Mouse (Mus musculus): ENCODE measurements around the gene Cog5.

The Cog5 gene

DNA sequence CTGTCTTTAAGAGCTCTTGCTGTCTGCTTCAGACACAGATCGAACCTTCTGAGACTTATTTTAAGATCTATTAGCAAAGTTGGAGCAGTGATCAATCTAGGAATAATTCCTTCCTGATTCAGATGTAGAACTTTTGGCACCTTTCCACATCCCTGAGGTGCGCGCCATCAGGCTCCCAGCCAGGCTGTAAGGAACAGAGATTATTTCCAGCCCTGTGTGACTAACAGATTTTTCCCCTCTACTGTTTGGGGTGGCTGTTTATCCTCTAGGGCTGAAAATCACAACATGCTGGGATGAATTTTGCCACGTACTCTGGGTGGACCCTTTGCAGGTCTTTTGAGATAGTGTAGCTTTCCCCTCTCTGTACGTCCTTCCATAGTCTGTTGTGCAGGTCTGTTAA lies 170.2 kb downstream of the Cog5 start:
- no peak for DNase-seq (ENCODE audit: low spot score)

DNA sequence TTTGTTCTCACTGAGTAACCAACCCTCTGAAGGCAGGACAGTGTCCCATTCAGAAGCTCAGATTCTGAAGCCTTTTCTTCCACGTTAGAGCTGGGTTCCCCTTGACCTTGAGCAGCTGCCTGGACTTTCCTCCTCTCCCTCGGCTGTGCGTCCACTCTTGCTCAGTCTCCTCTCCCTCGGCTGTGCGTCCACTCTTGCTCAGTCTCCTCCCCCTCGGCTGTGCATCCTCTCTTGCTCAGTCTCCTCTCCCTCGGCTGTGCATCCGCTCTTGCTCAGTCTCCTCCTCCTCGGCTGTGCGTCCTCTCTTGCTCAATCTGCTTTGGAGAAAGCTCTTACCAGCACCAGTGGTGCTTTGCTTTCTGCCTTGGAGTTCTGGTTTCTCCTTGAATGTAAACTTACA lies 171.2 kb downstream of the Cog5 start:
- DNase-seq (ENCODE audit: low spot score) = no peak

DNA sequence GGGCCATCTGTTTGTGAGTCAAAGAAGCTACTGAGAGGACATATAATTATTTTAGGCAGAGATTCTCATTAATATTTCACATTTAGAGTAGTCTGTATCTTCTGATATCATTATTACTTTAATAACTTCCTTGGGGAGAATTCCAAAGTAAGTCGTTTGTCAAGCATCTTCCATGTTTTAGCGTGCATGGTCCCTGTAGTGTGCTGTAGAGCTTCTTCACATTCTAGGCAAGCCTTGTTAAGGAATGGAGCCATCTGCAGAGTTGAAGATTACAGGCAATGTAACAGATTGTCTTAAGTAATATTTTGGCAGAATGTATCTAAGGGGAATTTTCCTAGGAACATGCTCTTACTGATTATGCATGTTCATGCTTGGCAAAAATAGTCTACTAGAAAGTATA lies 171.8 kb downstream of the Cog5 start:
- DNase-seq (ENCODE audit: low spot score) = no peak

DNA sequence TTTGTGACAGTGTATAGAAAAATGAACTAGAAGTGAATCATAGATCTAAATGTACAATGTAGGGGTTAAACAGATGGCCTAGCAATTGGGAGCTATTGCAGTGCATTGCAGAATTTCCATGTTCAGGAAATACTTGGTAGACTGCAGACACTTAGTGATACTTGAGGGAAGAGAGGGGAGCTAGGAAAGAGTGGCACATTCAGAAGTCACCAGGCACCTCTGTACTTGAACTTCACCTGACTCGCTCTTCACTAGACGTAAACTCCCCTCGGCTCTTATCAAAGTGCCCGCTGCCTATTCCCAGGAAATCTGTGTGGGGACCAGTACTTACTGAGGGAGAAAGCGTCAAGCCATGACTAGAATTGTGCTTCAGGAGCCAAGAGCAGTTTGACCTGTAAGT lies 180.8 kb downstream of the Cog5 start:
- DNase-seq (ENCODE audit: low spot score) = no peak

DNA sequence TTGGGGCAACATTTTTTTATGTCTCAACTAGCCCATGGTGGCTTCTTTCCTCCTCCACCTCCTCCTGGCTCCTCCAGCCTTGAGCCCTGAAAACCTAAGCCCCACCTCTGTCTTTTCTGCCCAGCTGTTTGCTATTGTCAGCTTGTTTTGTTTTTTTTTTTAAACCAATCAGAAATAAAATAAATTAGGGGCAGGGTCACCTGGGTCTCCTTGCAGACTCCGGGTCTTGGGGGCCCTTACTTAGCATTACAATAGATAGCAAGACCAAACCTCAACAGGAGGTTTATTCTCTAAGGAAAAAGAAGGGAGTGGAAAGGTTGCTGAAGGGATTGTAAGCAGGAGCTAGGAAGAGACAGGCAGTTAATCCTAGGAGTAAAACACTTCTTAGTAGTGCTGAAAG lies 181.5 kb downstream of the Cog5 start:
- DNase-seq (ENCODE audit: low spot score) = no peak

DNA sequence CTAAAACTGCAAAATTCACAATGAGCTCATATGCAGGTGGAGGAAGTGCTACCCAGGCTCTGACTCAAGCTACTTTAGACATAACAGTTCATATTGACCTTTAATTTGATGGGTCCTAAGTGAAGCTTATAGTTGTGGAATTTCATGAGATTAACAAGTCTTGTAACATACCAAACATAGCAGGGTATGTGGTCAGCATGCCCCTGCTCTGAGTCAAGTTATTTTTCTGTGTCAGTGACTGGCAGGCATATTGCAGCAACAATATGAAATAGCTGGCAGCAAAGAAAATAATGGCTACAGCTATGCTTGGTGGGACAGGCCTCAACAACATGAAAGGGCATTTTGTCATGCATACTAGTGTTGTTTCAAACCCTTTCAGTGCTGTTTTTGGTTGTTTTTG lies 183.9 kb downstream of the Cog5 start:
- DNase-seq (ENCODE audit: low spot score) = no peak

DNA sequence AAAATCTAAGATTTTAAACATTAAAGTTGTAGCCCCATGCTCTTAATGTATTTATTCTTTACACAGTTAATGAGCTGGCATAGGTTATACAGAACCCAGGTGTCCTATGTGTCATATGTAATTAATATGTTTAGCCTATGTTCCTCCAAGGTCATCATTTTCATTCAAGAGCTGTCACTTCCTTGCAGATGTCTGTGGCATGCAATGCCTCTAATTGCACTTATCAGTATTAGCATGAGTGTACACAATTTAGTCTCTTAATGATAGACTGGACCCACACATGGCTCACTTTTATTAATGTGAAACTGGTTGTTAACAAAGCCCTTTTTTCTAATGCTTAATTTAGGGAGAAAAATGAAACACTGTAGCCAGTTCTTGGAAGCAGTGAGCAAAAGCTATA lies 184.6 kb downstream of the Cog5 start:
- DNase-seq (ENCODE audit: low spot score) = no peak

DNA sequence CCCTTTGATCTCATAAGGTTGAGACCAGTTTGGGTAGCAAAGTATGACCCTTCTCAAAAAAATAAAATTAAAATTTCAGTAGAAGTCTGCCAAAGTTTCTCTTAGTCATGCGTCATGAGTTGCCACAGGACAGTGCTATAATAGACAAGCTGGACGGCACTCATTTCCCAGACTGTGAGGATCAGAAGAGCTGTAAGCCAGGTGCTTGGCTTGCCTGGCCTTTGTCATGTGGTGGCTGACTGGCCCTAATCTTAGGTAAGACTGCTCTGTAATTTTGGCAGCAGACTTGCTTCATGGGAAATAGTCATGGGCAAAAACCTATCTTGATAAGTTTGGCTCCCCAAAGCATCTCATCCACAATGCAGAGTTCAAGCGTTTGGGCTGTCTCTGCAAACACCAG lies 191.4 kb downstream of the Cog5 start:
- no peak for DNase-seq (ENCODE audit: low spot score)

DNA sequence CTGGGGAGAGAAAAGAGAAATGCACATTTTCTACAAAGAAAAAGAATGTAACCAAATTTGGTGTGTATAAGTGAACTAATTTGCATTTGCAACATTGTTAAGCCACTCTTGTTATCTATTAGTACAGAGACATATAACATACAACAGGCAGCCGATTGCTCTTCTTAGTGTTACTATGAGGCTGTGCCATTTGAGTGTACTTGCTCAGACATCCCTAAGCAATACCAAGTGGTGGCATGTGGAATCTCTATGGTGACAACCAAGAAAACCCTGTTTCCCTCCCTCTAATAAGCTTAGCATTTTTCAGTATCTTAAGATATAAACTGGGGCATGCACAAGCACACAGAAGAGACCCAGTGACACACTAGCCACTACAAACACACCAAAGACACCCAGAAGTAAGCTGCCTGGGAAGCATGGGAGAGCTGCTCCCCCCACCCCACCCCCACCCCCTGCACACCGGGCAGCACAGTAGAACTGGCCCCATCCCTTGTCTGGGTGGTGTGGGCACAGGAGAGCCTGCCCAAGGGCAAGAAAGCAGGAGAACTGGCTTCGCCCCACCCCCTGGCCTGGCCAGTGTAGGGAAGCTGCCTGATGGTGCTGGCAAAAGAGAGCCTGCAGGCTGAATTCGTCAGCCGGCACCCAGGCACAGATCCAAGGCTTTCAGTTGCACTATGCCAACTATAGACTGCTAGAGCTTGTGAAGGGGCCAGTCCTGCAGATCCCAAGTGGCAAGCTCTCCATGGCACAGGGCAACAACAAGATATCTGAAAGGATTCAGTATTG lies 194.2 kb downstream of the Cog5 start:
- DNase-seq (ENCODE audit: low spot score) = no peak

DNA sequence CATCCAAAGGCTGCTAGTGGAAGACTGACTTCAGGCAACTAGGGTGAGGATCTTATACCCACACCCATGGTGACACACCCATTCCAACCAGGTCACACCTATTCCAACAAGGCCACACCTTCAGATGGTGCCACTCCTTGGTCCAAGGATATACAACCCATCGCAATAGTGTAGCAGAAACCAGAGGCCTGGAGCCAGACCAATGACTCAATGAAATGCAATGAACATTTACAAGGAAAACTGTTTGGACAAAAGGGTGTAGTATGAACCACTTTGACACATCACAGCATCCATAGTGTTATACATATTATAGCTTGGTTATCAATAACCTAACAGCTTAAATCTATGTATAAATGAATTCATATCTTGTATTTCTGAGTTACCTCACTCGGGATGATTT lies 194.9 kb downstream of the Cog5 start:
- no peak for DNase-seq (ENCODE audit: low spot score)

DNA sequence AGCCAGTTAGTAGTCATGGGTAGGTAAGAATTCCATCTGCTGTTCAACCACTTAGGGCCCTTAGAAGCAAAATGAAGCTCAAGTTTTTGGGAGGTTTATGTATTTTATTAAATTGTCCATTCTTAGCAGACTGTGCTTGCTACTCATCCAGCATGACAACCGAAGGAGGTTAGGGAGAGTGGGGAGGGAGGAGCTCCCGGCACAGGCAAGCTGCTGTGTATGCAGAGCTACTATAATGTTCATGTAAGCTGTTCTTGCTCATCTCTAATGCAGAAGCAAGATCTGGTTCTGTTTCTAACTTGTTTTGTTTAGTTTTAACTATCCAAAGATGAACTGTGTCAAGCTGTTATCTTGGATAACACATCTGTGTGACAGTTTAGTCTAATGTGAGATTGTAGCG lies 199.4 kb downstream of the Cog5 start:
- no peak for DNase-seq (ENCODE audit: low spot score)

DNA sequence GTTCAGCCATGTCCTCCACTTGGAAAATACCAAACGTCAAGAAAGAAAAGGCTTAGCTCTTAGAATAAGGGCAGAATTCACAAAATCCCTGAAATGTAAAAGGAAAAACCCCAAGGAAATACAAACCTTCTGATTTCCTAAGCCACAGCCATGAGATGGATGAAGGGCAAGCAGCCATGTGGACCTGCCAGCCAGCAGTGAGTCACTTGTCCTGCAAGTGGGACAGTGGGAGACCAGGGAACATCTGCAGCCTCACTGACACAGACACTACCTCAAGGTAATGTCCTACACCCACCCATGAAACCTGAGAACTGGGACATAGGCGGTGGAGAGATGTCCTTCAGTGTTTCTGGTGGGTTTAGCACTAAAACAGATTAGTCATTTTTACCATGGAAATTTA lies 200.1 kb downstream of the Cog5 start:
- no peak for DNase-seq (ENCODE audit: low spot score)

DNA sequence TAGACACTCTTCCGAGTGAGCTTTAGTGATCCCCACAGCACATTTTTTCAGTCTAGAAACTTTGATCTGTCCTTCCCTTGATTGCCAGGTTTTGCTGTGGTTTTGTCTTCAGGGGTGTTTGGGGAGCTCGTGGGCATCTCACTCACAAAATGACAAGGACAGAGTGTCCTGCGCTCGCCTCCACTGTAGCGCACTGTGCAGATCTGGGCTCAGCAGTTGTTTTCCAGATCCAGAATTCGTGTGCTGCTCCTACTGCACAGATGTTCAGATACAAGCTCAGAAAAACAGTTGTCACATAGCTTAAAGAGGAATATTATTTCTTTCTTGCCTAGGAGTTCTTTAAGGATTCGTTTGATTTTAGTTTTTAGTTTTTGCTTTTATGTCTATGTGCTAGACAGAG lies 203.1 kb downstream of the Cog5 start:
- no peak for DNase-seq (ENCODE audit: low spot score)

DNA sequence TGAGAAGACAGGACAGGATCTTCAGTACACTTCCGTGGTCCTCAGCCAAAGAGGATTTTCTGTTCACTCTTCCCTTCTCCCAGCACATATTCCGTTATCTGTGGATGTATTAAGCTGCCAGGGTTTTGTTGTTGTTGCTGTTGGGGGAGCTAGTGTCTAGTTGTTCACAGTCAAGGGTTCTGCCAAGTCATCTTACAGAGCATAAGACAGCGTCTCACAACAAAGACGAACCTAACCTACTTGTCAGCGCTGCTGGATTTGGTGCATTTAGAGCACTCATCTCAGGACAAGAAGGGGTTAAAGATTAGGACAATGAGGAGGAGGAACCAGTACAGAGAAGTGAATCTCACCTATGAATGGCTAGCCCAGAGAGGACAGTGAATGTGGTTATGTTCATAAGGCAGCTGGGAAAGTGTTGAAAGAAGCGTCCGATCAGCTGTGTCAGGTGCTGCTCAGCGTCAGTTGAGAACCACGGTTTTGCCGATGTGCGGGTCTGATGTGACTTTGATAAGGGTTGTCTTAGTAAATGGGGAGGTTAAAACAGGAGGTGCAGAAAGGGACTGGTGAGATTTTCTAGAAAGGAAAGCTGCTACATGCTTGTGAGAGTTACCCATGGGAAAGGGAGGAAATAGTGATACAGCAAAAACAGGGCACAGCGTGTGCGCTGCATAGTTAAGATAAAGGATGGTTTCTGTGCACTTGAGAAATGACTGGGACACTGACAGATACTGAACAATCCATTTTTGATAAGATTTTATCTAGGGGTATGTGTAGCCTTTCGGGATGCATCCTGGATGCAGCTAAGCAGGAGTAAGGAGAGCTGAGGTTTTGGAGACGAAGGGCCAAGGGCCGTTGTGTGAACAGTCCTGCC lies 208.2 kb downstream of the Cog5 start:
- peak; percentile 2 for DNase-seq (ENCODE audit: low spot score)

DNA sequence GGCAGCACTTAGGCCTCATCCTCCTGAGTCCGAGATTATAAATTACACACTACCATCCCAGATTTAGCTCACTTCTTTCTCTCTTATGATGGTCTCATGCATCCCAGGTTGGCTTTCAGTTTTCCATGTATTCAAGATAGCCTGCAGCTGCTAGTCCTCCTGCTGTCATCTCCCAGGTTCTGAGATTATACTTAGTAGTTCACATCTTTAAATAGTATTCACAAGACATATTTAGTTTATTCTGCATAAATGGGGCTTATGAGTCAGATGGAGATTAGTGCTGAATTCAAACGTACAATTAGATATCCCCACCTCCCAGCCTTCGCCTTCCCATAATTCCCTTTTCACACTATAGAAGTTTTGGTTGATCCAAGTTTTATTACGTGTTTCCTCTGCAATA lies 222.1 kb downstream of the Cog5 start:
- no peak for DNase-seq (ENCODE audit: low spot score)

DNA sequence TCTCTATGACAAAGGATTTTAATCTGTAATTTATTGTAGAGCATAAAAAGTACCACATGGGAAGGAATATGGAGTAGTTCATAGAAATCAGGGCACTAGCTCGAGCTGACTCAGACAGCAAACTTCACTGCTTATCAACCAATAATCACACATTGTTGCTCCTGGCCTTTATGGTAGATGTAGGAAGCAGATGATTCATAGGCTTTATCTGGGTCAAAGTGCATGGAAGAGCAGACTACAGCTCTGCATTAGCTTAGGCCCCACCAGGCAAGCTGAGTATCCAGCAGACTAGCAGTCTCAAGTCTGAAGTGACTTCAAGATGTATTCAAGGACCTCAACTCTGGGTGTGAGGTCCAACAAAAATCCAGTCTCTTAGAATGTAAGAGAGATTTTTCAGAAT lies 228.1 kb downstream of the Cog5 start:
- no peak for DNase-seq (ENCODE audit: low spot score)

DNA sequence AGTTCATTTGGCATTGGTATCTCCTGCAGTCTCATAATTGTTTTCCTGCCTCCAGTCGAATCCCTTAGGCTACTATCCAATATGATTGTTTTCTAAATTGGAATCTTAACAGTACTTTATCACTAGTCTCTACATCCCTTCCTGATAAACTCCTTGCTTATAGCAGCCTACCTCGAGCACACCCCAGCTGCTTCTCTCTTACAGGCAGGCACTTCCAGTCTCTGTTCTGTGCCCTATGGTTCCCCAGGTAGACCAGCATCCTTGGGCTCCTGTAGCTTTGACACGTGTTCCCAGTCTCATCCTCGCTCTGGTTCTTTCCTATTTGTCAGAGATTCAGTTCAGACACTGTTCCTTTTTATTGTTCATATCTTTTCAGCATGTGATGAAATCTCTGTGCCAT lies 229.7 kb downstream of the Cog5 start:
- DNase-seq (ENCODE audit: low spot score) = no peak

DNA sequence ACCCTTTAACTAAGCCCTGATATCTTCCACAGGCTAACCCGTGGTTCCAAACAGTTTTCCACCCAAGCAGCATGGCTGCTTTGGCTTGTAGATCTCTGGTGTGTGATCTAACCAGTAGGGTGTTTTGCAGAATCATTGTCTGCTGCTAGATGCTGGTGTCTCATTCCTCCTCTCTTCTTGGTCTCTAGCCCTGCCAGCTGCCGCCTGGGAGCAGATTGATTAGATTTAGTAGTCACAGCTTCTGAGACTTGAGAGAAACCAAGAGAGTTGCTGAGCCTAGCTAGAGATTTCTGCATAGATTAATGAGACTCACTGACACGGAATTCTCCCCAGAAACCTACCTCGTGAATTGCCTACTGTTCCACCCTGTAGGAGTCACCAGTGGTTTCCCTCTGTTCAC lies 230.4 kb downstream of the Cog5 start:
- DNase-seq (ENCODE audit: low spot score) = no peak

DNA sequence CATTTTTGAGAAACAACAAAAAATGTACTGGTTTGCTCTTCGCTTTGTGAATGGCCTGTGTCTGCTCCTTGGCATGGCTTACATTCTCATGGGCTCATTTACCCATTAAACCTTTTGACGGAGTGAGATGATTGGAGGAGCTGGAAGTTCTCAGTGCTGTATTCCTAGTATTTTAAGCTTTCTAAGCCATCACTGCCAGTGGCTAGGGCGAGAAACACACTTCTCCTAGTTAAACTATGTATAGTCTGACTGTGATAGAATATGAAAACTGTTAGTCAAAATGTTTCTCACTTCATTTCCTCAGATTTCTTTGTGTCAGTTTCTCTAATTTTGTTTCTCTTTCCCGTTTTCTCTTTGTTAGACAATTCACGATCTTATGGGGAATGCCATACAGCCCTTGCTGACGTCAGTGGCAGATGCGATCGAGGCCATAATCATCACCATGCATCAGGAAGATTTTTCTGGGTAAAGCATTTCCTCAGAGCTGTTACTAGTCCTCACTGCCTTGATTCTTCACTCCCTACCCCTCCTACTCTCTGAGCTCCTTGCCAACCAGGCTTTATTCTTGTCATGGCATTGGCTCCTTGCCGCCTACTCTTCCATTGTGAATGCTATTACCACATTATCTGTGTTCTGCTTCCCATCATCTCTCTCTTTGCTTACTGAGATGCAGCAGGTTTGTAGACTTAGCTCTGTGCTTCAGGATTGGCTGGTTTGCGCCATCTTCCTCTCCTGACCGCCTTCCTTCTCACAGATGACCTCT lies 231.4 kb downstream of the Cog5 start:
- no peak for DNase-seq (ENCODE audit: low spot score)

DNA sequence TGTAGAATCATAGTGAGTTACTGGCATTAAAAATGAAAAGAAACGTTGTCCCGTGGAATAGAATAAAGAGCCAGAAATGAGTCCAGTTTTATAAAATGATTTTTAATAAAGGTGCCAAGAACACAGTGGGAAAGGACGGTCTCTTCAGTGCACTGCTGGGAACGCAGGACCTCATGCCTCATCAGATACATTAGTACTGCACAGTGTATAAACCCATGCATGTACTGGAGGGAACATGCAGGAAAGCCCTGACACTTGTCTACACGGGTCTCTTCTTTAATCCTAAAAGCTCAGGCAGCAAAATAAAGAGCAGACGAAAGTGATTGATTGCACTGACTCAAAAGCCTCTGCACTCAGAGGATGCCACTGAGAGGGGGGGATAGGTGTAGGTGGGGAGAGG lies 236.0 kb downstream of the Cog5 start:
- DNase-seq (ENCODE audit: low spot score) = no peak

DNA sequence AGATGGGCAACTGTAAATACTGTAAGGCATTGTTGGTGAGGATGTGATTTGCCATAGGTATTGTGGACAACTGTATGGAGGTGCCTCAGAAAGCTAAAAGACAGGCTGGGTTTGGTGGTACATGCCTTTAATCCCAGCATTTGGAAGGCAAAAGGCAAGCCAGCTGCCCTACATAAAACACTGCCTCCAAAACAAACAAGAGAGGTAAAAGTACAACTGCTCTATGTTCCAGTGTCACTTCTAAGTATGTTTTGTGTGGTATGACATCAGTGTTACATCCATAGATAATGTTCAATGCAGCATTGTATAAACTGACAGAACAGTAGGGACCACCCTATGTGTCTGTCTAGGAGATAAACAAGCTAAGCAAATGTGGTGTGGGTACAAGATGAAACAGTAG lies 237.4 kb downstream of the Cog5 start:
- DNase-seq (ENCODE audit: low spot score) = no peak

DNA sequence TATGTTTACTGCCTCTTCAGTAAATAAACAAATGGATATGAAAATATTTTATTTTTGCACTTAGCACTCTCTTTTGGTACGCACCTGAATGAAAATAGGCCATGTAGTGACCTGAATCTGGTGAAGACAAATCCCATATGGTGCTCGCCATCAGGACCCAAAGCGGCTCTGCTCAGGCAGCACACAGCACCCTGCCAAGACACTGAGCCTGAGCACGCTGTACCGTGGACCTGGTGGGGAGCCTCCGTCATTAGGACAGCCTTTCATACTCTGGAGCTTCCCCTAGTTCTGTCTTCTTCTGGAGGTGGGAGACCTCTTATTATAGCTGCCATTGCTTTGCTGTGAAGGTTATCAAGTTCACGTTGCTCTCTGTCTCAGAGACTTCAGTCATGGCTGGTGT lies 238.1 kb downstream of the Cog5 start:
- no peak for DNase-seq (ENCODE audit: low spot score)
